Mouse (Mus musculus) liver, embryonic 14.5 days (tissue): Measurements from ENCODE around the gene Gm32742.

Experiments
- CTCF ChIP-seq: IDR thresholded peaks from 2 replicates; pipeline ENCODE4 v1.5.1; 2016; ENCODE audit warnings: antibody characterized with exemption, low read depth, control low read depth
- EP300 ChIP-seq: IDR thresholded peaks from 2 replicates; pipeline ENCODE4 v1.6.1; 2016; ENCODE audit warnings: antibody characterized with exemption, low read depth

GRCm38 (mm10) chr9:51213023-51213728 is 47.9 kb upstream of the Gm32742 start, which contains the start of gene Pou2af1:
- no peak for TF ChIP-seq CTCF
- no peak for TF ChIP-seq EP300
